ENCODE assay signal across 8 mouse cellular contexts in the genomic region with DNA sequence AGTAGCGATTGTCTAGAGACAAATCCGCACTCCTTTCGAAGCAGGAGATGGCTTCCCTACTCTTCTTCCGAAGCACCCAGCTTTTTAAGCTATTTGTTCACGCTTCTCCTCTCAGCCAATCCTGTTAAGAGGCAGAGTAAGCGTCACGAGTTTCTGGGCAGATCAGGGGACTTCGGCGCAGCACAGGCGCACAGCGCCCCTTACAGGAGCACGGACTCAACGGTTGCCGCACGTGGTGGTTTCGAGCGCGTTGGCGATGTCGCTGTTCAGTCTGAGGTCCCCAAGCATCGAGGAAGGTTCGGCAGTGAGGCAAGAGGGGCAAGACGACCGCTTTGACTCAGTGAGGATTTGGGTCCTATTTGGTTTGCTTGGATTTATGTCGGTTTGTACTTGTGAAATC. TPM values are rescaled to one million over a fixed set of nuclear protein-coding genes. Genes with fewer than 3 reads are reported as not detected.
A peak's percentile ranks its signal among the peaks of the same experiment; 100 is the strongest.
DNase-seq lines count a peak whose midpoint lies in the region; ATAC-seq lines count a peak whose summit lies in the region.

A gene (plus strand): TSS at position 219 of the 400 bp plus-strand sequence.

- H3K27ac ChIP-seq in hindbrain, embryonic 15.5 days (replicated peaks): no peak within 1 kb of the TSS

- H3K4me1 ChIP-seq in hindbrain, embryonic 15.5 days (replicated peaks): peaks cover 14% of the 10 kb centered on the region

- peak within 1 kb of the TSS; percentile 55 for H3K4me2 ChIP-seq in hindbrain, embryonic 15.5 days

- H3K9me3 ChIP-seq in hindbrain, embryonic 15.5 days: no peaks in the 10 kb centered on the region

- H3K4me3 ChIP-seq in hindbrain, embryonic 15.5 days: peak within 1 kb of the TSS; percentile 23

- WGBS in hindbrain, embryonic 15.5 days: 10% methylated on average over 25 of the region's 25 CpGs

- H3K27me3 ChIP-seq in hindbrain, embryonic 15.5 days: no peaks in the 10 kb centered on the region

- no peak within 1 kb of the TSS for H3K9ac ChIP-seq in hindbrain, embryonic 15.5 days

- H3K36me3 ChIP-seq in hindbrain, embryonic 15.5 days: no peaks in the 10 kb centered on the region

- DNase-seq in R1 (ENCODE audit: low read depth, low spot score): peak; percentile 94
- DNase-seq in cerebellum, postnatal 36 days: peak; percentile 95 to 97
- peak; percentile 93 to 97 for DNase-seq in frontal cortex, postnatal 36 days (ENCODE audit: low spot score in 2 of 2)
- peak; percentile 90 for DNase-seq in layer of hippocampus, postnatal 36 days
- DNase-seq in lung, postnatal 25 days (ENCODE audit: low spot score): peak; percentile 95
- peak; percentile 94 for DNase-seq in retina, embryonic 14.5 days (ENCODE audit: low spot score)
- peak; percentile 90 to 94 for DNase-seq in thymus, postnatal 36 days

- peak; percentile 66 for ATAC-seq in hindbrain, embryonic 15.5 days (ENCODE audit: low FRiP score, low read depth)

RNA-seq across cellular contexts. Expression of the gene that starts here (rescaled TPM):
- polyA plus RNA-seq in hindbrain, embryonic 15.5 days (2015; fragmentation: Nextera tagmentation; extraction: Ambion mirVana): 0.14 and 0.18 TPM in 2 replicates
- under 1 TPM; 0.17 to 0.18 TPM for total RNA-seq in layer of hippocampus, postnatal 36 days (2021)

Comparison
In these comparisons a context has a peak if more than half of its experiments do, and no peak if none do; other contexts are left out.
1. Peak in ATAC-seq, H3K4me3 ChIP-seq and H3K4me2 ChIP-seq in hindbrain, embryonic 15.5 days; RNA of the gene not detected or under 1 TPM.
2. Peak in DNase-seq in layer of hippocampus, postnatal 36 days; RNA of the gene not detected or under 1 TPM.